Mouse (Mus musculus) liver, postnatal 0 days (tissue): ENCODE data around the gene Cyth1.

Experiments used
- CTCF ChIP-seq: sonication (generic); IDR thresholded peaks from 2 replicates; pipeline ENCODE4 v1.5.1; 2016; ENCODE audit warnings: antibody characterized with exemption, low read depth
- EP300 ChIP-seq: IDR thresholded peaks from 2 replicates; pipeline ENCODE4 v1.6.1; 2016; ENCODE audit warnings: antibody characterized with exemption, low read depth, mild to moderate bottlenecking

DNA sequence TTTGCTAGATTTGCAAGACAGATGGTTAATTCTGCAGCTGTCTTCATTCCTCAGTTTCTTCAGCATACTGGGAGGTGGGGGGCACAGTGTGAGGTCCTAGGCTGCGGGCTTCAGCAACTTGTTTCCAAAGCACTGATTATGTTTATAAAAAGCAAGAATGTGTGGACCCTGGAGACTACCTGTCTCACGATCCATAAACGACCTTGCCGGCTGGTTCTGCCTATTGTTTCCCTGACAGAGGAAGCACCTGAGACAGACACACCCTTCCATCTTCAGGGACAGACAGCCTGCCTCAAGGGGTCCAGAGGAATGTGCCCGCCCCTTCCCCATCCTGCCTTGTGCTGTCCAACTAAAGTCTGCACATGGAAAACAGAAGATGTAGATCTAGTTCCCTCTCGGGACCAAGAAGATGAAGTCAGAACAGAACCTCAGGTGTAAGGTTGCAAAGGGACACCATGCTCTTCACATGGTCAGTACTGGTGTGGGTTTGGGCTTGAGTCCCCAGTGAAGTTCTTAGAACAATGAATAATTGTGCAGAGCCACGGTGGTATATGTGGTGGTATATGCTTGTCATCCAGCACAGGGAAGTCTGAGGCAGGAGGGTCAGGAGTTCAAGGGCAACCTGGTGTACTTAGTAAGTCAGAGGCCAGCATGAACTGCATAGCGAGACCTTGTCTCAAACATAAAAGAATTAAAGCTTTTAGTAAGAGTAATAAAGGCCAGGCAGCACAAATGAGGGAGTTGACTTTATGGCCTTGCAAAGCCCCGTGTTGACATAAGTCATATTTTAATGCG, 107.4 kb downstream of the Cyth1 start:
- no peak for TF ChIP-seq CTCF
- no peak for TF ChIP-seq EP300
